Mouse (Mus musculus) brain, embryonic 14.5 days (tissue): ENCODE data around the gene Jmjd7.

Experiments
- CTCF ChIP-seq: fragments of 200-500 bp; IDR thresholded peaks from 2 replicates; pipeline ENCODE4 v1.5.1; 2012; ENCODE audit warnings: inconsistent platforms, mild to moderate bottlenecking, moderate library complexity, borderline replicate concordance; ENCODE audit not compliant: insufficient read depth, insufficient read length; ENCODE audit errors: extremely low read depth
- POLR2A ChIP-seq: fragments of 200-500 bp; IDR thresholded peaks from 2 replicates; pipeline ENCODE4 v1.6.1; 2012; ENCODE audit warnings: mild to moderate bottlenecking, inconsistent platforms, borderline replicate concordance; ENCODE audit not compliant: poor library complexity, insufficient read depth, insufficient read length, severe bottlenecking; ENCODE audit errors: extremely low read depth

GRCm38 (mm10) chr2:120074096-120074495, 46.8 kb downstream of the Jmjd7 start:
- no peak for TF ChIP-seq POLR2A
- TF ChIP-seq CTCF: no peak
